Mouse (Mus musculus) small intestine, adult 2 months (tissue): ENCODE measurements around the gene Clpx.

Source experiments
- CTCF ChIP-seq: fragments of 200-500 bp; IDR thresholded peaks from 2 replicates; pipeline ENCODE4 v1.5.1; 2012; ENCODE audit warnings: low read depth, mild to moderate bottlenecking, control low read depth, inconsistent platforms, low read length, moderate library complexity, mixed read lengths; ENCODE audit not compliant: insufficient replicate concordance, insufficient read length; ENCODE audit errors: extremely low read depth
- POLR2A ChIP-seq: fragments of 200-500 bp; IDR thresholded peaks from 2 replicates; pipeline ENCODE4 v1.6.1; 2012; ENCODE audit warnings: low read depth, mild to moderate bottlenecking, control low read depth, inconsistent platforms, low read length, moderate library complexity

- no peak for TF ChIP-seq CTCF
- TF ChIP-seq POLR2A = no peak
Measured at GRCm38 (mm10) chr9:65257218-65257910, 36.7 kb upstream of the Clpx start.
